Mouse (Mus musculus): Measurements from ENCODE around the gene Gpc5.

GRCm38 (mm10) chr14:115436617-115437016, 344.6 kb downstream of the Gpc5 start:
- TF ChIP-seq POLR2A (IDR thresholded peaks at IDR 0.05; ENCODE audit: borderline replicate concordance, extremely low read depth, low read depth, low read length) (no peak), CTCF (IDR thresholded peaks at IDR 0.05; ENCODE audit: insufficient read depth, low read length) (no peak)
